Mouse (Mus musculus): ENCODE measurements around the gene Plcd4.
A peak's percentile ranks its signal among the peaks of the same experiment; 100 is the strongest.

The Plcd4 gene

GRCm38 (mm10) chr1:74600501-74601266, 58.0 kb downstream of the Plcd4 start:
- DNase-seq, result no peak

- peak; percentile 81 for DNase-seq
Measured at GRCm38 (mm10) chr1:74601267-74601962, 58.7 kb downstream of the Plcd4 start, which contains the start of the genes Rnf25 and Stk36. TSS of gene Rnf25 (minus strand) at chr1:74601397. TSS of gene Stk36 (plus strand) at chr1:74601445.
